Mouse (Mus musculus): Measurements from ENCODE around the gene Myo10.
A peak's percentile ranks its signal among the peaks of the same experiment; 100 is the strongest.

Gene Myo10

GRCm38 (mm10) chr15:25719270-25719669 lies 96.9 kb downstream of the Myo10 start:
- no peak for DNase-seq (ENCODE audit: low spot score in 2 of 2)

- no peak for DNase-seq (ENCODE audit: low spot score in 2 of 2)
These were observed 97.9 kb downstream of the Myo10 start for GRCm38 (mm10) chr15:25720263-25720662.

GRCm38 (mm10) chr15:25723281-25724113 lies 101.2 kb downstream of the Myo10 start:
- no peak for DNase-seq (ENCODE audit: low spot score in 2 of 2)

- no peak for DNase-seq (ENCODE audit: low spot score in 2 of 2)
These were observed 102.2 kb downstream of the Myo10 start for GRCm38 (mm10) chr15:25724549-25724948.

GRCm38 (mm10) chr15:25726814-25727213 lies 104.5 kb downstream of the Myo10 start:
- DNase-seq (ENCODE audit: low spot score in 2 of 2): no peak

- no peak for DNase-seq (ENCODE audit: low spot score in 2 of 2)
These were observed 106.2 kb downstream of the Myo10 start for GRCm38 (mm10) chr15:25728501-25728900.

- DNase-seq (ENCODE audit: low spot score in 2 of 2): no peak
These were observed 108.7 kb downstream of the Myo10 start for GRCm38 (mm10) chr15:25731053-25731452.

- peak in 1 of 2 experiments; percentile 58 for DNase-seq (ENCODE audit: low spot score in 2 of 2)
These were observed 110.6 kb downstream of the Myo10 start for GRCm38 (mm10) chr15:25732758-25733428.

- no peak for DNase-seq (ENCODE audit: low spot score in 2 of 2)
These were observed 111.6 kb downstream of the Myo10 start for GRCm38 (mm10) chr15:25733739-25734430.

GRCm38 (mm10) chr15:25736531-25736930 lies 114.2 kb downstream of the Myo10 start:
- DNase-seq (ENCODE audit: low spot score in 2 of 2): no peak

GRCm38 (mm10) chr15:25740271-25740670 lies 117.9 kb downstream of the Myo10 start:
- DNase-seq (ENCODE audit: low spot score in 2 of 2): no peak

- no peak for DNase-seq (ENCODE audit: low spot score in 2 of 2)
These were observed 119.9 kb downstream of the Myo10 start for GRCm38 (mm10) chr15:25742196-25742595.

GRCm38 (mm10) chr15:25751510-25751909 lies 129.2 kb downstream of the Myo10 start:
- DNase-seq (ENCODE audit: low spot score in 2 of 2): no peak

- DNase-seq (ENCODE audit: low spot score in 2 of 2): no peak
These were observed 130.3 kb downstream of the Myo10 start for GRCm38 (mm10) chr15:25752597-25752996.

GRCm38 (mm10) chr15:25753003-25753402 lies 130.7 kb downstream of the Myo10 start:
- no peak for DNase-seq (ENCODE audit: low spot score in 2 of 2)

GRCm38 (mm10) chr15:25753878-25754277 lies 131.6 kb downstream of the Myo10 start:
- DNase-seq (ENCODE audit: low spot score in 2 of 2): no peak

GRCm38 (mm10) chr15:25754342-25754951 lies 132.1 kb downstream of the Myo10 start:
- DNase-seq (ENCODE audit: low spot score in 2 of 2): peak in 1 of 2 experiments; percentile 44

- no peak for DNase-seq (ENCODE audit: low spot score in 2 of 2)
These were observed 133.2 kb downstream of the Myo10 start for GRCm38 (mm10) chr15:25755536-25755935.

GRCm38 (mm10) chr15:25756072-25756471 lies 133.7 kb downstream of the Myo10 start:
- DNase-seq (ENCODE audit: low spot score in 2 of 2): no peak

GRCm38 (mm10) chr15:25758037-25758436 lies 135.7 kb downstream of the Myo10 start:
- no peak for DNase-seq (ENCODE audit: low spot score in 2 of 2)

GRCm38 (mm10) chr15:25758500-25759086 lies 136.3 kb downstream of the Myo10 start:
- DNase-seq (ENCODE audit: low spot score in 2 of 2): no peak

- DNase-seq (ENCODE audit: low spot score in 2 of 2): peak in 1 of 2 experiments; percentile 56
These were observed 138.0 kb downstream of the Myo10 start for GRCm38 (mm10) chr15:25760304-25760703.
